Mouse (Mus musculus) embryo, embryonic 11.5 days (tissue): ENCODE results near the gene Opcml.

ENCODE experiments used
- DNase-seq: peaks from one replicate; pipeline ENCODE4 v3.0.0-alpha.2; 2012; ENCODE audit warnings: low read depth, low spot score

The Opcml gene

DNA sequence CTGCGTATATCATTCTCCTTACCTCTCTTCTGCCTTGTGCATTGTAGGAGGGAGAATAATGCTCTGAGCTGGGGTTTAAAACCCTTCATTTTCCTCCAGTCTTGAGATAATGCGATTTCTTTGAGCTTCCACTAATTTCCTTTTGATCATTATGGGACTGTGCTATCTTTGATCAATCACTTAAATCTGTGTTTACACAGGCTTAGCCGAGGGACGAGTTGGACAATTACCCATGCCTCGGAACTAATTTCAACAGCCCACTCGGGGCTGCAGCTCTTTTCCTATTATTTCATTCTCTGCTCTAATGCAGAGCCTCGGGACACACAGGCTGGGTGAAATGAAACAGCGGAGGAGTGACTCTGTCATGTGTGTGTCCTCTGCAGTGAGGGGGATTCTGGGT lies 220.9 kb downstream of the Opcml start:
- DNase-seq: no peak

DNA sequence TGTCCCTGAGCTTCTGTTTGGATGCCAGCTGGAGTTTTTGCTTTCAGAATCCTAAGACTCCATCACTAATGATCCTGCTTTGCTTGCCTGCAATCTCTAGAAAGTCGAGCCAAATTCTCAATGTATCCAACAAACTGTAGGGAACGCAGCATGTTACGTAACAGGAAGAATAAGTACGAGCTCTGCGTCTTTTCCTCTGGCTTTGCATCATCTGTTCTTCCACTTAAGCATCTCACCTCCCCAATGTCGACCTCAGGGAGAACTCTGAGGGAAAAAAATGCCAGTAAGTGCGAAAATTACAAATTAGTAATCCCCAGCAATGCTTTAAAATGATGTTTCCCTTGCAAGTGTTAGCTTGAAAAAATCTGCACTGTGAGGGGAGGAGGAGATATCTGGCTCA lies 222.1 kb downstream of the Opcml start:
- DNase-seq: no peak

DNA sequence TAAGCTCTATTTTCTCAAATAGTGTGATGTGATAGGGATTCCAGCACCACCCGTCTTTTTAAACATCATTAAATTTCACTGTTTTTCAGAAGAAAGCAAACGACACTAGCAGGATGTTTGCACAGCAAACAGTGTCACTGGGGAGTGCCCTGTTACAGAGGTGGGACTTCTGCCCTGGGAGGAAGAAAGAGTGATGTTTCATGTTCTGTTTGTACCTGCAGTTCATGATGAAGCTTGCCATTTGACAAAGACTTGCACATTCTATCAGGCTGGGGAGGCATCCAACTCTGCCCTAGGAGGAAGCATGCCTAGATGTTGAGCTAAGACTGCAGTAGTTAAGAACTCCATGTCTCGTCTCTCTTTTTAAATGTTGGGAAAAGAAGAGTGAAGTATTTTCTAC lies 222.6 kb downstream of the Opcml start:
- DNase-seq: no peak

DNA sequence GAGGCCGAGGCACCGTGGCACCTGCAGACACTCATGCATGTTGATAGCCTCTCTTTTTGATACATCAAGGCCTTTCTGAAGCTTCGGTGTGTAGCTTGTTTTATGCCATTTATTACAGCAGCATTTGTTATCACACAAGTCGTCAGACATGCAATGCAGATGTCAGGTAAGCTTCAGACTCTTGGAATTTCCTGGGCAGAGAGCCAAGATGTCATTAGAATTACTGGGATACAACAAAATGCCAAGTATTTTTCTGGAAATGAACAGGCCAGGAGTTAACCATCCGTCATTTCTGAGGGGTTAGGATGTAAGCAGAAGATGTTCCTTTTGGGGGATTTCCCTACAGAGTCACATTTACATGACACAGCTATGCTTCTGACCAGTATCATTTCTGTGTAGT lies 237.6 kb downstream of the Opcml start:
- peak; percentile 22 for DNase-seq

DNA sequence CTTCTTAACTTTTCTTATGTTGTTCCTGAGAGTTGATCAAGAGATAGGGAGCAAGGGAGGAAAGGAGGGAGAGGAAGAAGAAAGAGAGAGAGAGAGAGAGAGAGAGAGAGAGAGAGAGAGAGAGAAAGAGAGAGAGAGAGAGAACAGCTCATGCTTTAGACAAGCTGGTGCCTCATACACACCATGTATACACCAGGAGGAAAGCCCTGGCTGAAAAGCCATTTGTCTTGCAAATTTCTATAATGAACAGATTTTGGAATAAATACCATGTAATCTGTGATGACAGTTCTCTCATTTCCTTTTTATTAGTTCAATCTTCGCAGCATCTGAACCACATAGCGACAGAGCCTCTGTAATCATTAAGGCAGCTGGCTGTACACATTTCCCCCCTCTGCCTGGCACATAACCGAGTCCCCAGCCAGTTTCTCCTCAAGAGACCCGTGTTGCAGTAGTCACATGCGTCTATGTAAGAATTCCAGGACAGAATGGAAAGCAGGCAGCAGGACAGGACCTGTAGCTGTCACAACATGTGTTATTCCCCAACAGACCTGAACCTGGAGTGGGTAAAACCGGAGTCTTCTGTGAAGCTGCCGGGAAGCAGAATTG lies 238.3 kb downstream of the Opcml start:
- no peak for DNase-seq

DNA sequence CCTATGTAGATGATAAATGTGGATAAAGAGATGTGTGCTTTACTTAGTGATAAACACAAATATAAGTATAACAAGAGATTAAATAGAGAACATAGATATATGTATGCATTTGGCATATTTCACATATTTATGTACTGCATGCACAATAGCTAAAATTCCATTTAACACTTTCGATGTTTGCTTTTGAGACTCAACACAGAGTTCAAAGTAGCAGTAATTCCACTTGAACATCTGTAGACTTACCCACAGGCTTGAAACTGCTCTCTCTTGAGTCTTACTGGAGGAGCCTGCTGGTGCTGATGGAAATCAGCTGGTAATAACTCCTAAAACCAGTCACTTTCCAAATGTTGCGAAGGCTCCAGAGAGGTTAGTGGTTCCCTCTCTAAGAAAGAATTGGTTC lies 258.6 kb downstream of the Opcml start:
- no peak for DNase-seq

DNA sequence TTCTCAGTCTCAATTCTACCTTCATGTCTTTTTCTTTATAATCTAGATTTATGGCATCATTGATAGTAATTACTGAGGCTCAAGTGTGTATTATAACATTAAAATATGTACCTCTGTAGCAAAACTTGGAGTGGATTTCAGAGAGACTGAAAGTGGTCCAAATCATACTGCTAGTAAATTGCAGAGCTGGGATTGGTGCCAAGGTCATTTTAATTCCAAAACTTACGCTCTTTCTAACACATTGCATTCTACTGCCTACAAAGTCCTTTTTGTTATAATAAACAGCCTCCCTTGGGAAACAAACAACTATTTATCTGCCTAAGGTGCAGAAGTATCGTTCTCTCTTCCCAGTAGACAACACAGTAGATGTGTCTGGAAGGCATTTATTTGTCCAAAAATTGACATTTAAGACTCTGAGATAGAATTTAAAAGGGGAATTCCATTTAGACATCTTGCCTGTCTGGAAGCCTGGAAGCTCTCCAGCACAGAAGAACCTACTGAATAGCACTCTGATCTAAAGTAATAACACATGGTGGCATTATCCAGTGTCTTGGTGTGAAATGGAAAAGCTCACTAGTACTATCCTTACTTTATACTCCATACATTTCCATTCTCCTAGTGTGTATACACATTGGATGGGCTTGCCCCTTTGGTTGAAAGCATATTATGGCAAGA lies 266.7 kb downstream of the Opcml start:
- DNase-seq: no peak

DNA sequence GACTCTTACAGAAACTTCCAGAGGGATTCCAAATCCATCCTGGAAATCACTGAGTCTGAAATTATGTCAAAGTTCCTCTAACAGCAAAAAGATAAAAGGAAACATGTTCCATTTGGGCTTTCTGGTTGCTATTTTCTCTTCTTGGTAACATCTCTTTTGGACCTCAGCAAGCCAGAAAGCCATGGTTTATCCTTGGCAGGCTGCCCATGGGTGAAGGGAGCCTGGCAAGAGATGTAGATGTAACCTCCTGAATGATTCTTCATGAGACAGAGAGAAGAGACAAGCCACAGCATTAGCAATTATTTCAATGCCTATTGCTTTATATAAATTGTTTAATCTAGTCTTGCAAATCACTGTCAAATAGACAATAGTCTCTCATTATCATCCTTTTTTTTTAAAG lies 274.6 kb downstream of the Opcml start:
- no peak for DNase-seq

DNA sequence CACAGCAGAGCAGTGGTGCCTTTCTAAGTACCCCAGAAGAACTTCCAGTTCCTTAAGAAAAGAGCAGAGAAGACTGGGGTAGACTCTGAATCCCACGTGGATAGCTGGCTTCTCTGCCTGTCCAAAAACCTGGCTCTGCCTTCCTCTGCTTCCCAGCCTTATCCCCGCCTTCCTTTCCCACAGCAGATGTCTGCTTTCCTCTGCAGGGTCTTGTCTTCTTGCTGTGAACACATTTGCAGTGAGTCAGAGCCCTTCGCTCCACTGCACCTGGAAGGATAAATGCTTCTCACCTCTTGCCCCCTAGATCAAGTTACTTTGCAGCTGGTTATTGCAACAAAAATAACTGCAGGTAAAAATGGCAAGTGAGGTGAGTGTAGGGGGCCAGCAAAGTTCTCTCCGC lies 290.1 kb downstream of the Opcml start:
- DNase-seq: no peak

DNA sequence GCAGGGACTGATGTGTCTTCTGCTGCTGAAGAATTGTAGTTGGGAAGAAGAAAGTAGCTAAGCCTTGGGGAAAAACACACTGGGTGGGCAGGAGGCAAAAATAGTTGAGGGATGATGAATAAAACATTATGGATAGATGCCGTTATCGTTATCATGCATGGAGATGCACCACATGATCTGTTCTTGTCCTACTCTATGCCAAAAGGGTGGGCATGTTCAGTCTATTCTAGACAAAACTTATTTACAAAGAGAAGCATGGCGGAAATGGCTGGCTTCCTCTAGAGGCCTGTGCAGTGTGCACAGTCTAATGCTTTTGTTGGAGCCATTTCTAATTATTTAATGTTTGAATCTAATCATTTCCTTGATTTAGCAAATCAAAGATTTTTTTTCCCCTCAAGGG lies 293.2 kb downstream of the Opcml start:
- DNase-seq: no peak

DNA sequence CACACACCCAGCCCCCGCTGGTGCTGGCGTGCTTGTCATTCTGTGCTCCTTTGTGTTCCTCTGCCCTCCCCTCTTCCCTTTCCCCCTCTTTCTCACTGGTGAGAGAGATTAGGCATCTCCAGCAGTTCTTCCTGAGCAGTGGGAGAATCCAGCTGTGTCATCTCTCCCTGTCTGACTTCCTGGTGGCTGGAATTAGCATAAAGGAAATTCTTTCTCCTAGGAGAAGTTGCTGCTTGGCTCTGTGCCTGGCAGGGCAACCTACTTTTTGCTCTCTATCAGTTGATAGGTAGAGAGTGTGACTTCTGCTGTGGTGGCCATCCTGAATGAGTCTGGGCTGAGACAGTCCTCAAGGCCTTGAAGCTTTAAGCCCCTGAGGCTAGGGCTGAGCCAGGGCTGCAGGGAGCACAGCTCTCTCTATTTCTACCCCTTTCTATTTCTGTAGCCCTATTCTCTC lies 293.7 kb downstream of the Opcml start:
- DNase-seq: no peak

DNA sequence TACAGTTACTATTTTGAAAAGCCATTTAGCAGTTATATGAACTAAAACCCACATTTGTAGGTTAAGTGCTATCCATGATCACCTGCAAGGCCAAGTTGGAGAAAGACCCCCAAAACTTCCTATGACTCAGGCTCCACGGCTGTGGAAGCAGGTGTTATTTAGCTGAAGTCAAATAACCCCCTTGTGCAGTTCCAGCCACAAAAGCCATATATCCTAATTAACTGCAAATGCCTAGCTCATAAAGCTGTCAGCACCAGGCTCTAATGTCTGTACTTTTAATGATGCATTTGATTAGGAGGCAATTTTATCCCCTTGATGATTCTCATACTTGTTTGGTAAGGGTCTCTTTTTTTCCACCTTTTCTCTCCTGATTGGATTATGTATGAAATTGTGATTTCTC lies 300.8 kb downstream of the Opcml start:
- peak; percentile 26 for DNase-seq

DNA sequence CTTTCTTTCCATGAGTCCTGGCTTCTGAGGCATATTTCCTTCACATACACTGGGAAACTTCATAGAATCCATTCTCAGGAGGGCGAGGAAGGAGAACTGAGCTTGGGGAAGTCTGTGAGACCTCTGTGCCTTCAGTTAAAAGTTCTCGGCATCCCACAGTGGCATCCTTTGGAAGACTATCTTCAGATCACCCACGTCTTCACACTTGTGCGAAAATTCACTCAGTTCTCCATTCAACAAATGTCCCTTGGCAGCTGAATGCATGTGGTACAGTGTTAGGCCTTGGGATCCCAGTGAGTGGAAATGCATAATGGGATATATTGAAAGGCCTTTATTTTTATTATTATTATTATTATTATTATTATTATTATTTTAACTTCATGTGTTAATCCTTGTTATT lies 304.1 kb downstream of the Opcml start:
- no peak for DNase-seq

DNA sequence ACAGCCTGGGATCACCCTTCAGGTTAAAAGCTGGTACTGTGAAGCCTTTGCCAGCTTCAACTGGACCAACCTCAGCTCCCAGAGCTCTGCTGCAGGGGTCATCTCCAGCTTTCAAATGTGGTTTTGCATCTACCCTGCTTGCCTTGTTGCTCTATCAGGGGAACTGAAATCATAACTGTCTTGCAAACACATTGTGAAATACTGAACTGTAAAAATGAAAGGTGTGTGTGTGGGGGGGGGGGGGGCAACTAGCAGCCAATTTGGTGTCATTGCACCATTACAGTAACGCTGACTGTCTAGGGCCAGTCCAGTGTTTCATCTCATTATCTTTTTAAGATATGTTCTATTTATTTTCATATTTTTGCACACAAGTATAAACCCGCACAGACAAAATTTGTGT lies 305.6 kb downstream of the Opcml start:
- no peak for DNase-seq

DNA sequence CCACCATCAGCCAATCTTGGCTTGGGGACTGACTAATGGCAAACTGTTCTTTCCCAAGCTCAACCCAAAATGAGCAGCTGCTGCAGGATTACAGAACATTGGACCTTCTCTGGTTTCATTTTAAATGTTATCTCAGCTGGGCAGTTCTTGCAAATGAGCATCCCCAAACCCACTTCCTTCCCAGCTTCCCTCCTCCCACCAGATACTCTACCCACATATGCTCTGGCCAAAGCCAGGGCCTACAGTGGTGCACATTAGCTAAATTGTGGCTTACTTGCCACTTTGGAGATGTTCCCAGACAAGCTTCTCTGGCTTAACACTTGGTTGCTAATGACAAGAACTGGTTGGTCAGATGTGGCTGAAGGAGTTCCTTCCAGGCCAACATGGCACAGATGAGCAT lies 311.4 kb downstream of the Opcml start:
- no peak for DNase-seq

DNA sequence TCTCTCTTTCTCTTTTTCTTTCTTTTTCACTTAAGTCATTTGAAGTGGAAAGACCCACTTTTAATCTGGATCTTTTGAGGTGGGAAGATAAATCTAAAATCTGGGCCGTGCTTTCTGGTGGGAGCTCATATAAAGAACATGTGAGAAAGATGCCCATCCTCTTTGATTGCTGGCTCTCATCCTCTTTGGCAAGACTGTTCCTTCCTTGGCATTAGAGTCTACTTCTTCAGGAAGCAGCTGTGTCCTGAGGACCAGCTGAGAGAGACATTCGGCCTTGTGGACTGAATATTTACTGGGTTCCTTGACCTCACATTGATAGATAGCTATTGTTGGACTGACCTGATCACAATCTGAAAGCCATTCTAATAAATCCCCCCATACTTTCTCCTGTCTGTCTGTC lies 331.3 kb downstream of the Opcml start:
- DNase-seq: no peak

DNA sequence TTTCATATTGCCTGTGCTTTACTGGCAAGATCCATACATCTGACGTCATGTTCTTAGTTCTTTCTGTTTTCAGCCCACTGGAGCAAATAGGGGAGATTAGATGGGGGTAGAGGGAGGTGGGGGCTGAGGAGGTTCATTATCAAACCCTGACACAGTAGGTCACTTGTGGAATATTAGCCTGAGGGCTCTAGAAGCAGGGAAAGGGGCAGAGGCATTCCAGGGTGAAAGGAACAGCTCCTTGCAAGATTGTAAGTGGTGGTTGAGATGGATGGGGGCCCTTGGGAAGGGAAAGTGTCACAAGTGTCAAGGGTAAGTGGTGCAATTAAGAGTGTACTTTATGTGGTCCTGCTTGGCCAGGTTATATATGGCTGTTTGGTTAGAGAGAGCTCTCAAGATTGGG lies 338.2 kb downstream of the Opcml start:
- no peak for DNase-seq

DNA sequence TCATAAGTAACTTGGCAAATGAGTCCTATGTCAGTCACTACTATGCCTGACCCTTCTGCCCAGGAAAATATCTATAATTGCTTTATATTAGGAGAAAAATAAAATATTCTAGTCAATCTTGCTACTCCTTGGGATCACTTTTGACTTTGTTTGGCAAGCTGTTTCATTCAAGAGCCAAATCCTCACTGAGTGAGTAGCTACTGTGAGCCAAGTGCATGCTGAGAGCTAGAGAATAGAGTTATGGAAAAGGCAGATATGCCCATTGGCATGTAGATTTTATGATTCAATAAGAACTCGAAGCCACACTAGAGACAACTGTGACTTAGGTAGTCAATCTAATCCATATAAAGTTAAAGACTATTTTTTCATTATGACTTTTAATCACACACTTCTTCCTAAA lies 340.9 kb downstream of the Opcml start:
- DNase-seq: no peak

DNA sequence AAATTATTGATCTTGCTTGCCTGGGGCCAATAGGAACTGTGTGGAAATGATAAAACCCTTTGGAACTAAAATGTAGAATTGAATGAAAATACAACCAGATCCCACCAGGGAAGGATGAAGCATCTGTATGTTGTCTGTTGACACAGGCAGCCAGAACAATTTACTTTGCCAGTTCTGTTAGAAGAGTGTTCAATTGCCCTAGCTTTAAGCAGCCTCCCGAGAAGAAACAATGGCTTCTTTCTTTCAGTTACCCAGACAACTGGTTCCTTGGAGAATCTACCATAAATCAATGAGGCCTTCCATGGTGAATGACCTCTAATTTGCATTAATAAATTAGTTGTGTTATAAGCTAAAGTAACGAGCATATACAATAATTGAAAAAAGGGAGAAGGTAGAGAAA lies 346.0 kb downstream of the Opcml start:
- no peak for DNase-seq

DNA sequence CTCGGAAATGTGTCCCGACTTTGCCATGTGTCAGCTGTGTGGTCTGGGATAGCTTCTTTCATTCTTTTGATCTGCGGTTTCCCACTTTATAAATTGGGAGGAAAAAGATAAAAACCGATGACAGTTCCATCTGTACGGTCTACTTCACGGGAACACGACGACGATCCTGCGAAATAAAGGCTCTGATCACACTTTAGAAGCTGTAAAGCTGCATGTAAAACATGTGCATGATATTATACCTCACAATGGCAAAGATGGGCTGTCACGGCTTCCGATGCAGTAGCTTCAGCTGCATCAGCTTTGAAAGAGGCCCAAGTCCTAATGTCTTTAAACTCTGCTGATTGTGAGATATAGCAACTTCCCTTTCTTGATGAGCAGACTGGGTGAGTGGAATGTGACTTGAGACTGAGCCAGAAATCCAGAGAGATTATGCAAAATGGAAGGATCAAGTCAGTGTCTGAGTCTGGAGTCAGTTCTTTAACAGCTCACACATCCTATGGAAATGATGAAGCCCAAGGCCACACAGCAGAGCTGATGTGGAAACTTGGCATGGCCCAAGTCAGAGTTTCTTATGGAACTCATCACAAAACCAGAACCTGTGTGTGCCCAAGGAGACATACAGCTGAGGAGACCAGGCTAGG lies 349.5 kb downstream of the Opcml start:
- DNase-seq: no peak

DNA sequence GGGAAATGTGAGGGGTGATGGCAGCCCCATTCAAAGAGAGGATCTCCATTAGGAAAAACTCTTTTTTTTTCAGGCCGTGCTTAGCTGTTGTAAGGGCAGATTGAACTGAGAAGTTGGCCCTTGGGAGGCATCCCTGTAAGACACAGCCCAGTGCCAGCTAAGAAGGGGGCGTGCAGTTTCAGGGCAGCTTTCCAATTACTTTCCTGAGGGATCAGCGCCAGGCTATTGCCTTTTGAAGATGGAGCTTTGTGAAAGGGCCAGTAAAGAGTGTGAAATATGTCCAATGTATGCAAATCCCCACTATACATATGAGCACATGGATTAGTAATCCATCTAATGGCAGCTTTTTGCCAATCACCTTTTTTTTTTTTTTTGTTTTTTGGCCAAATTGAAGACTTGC lies 358.9 kb downstream of the Opcml start:
- no peak for DNase-seq

DNA sequence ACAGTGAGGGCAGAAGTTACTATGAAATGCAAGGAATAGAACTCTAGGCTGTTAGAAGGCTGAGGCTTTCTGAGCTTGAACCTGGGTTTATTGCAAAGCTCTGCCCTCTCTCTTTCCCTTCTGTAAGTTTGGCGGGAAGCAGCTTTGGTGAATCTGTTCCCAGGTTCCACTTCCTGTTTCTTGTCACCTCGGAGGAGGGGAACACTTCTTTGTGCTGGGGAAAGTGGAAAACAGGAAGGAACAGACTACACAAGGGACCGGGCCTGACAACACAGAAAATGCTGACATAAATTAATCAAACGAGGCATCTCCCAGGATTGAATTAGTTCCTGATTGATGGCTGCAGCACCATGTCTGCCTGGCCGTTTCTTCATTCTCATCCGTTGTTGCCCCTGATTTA lies 363.2 kb downstream of the Opcml start:
- DNase-seq: no peak

DNA sequence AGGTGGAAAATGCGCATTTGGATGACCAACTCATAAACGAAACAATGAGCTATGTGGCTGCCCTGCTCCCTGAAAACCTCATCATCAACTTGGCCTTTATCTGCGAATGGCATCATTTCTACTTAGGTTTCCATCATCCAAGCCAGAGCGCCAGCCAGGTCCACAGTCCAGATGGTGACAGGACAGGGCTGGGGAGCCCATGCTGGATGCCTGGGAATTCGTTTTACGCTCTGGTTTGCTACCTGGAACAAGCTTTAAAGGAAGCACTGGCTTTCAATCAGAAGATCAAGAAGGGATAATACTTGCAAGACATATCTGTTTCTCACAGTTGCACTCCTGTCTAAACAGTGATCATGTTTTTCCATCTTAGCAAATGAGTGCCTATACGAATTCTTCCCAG lies 366.5 kb downstream of the Opcml start:
- DNase-seq: no peak
